Mouse (Mus musculus) lung, postnatal 0 days (tissue): ENCODE measurements around the gene Vps13c.

ENCODE experiments used
- CTCF ChIP-seq: IDR thresholded peaks from 2 replicates; pipeline ENCODE4 v1.5.1; 2016; ENCODE audit warnings: antibody characterized with exemption, mild to moderate bottlenecking
- EP300 ChIP-seq: IDR thresholded peaks from 2 replicates; pipeline ENCODE4 v1.6.1; 2016; ENCODE audit warnings: antibody characterized with exemption, mild to moderate bottlenecking, control low read depth

- TF ChIP-seq CTCF (no peak), EP300 (no peak)
Observed at GRCm38 (mm10) chr9:67846089-67846488, 5.9 kb downstream of the Vps13c start.
